Mouse (Mus musculus) MEL (cell line): ENCODE data around the gene Edc3. TPM values are rescaled to one million over a fixed set of nuclear protein-coding genes. Genes with fewer than 3 reads are reported as not detected.

Experiments used
- DNase-seq: peaks from one replicate; pipeline ENCODE4 v3.0.0; 2011; ENCODE audit warnings: low read depth, low spot score
- H3K27ac ChIP-seq: 2 replicates; pipeline ENCODE4 v1.5.1; 2012; ENCODE audit warnings: low read depth, mild to moderate bottlenecking, control low read depth, low read length, moderate library complexity; ENCODE audit not compliant: control insufficient read depth
- H3K27me3 ChIP-seq, 2 experiments: fragments of 150-350 bp in 1 of 2; sonication (generic) in 1 of 2; 2 replicates each; pipeline ENCODE4 v1.6.1; 2012; ENCODE audit warnings: low read length in 2 of 2, mild to moderate bottlenecking in 2 of 2, improper control_type of control experiment in 1 of 2, moderate library complexity in 1 of 2; ENCODE audit not compliant: insufficient read depth in 2 of 2, control insufficient read depth in 1 of 2
- H3K36me3 ChIP-seq, 2 experiments: 2 replicates each; pipeline ENCODE4 v1.6.1; 2012 to 2014; ENCODE audit warnings: low read length in 2 of 2, improper control_type of control experiment in 1 of 2, inconsistent platforms in 1 of 2, mild to moderate bottlenecking in 1 of 2; ENCODE audit not compliant: insufficient read depth in 2 of 2, control insufficient read depth in 1 of 2
- H3K4me1 ChIP-seq, 2 experiments: fragments of 150-350 bp in 1 of 2; sonication (generic) in 1 of 2; 2 replicates each; pipeline ENCODE4 v1.6.1; 2012; ENCODE audit warnings: low read length in 2 of 2, improper control_type of control experiment in 1 of 2, mild to moderate bottlenecking in 1 of 2; ENCODE audit not compliant: insufficient read depth in 2 of 2, control insufficient read depth in 1 of 2
- H3K4me3 ChIP-seq, 2 experiments: fragments of 150-350 bp in 1 of 2; sonication (generic) in 1 of 2; 2 replicates each; pipeline ENCODE4 v1.5.1; 2012; ENCODE audit warnings: low read depth in 2 of 2, low read length in 2 of 2, mild to moderate bottlenecking in 2 of 2, moderate library complexity in 2 of 2, control low read depth in 1 of 2, improper control_type of control experiment in 1 of 2; ENCODE audit not compliant: control insufficient read depth in 1 of 2, insufficient read depth in 1 of 2
- H3K79me2 ChIP-seq: 2 replicates; pipeline ENCODE4 v1.6.1; 2012; ENCODE audit warnings: mild to moderate bottlenecking, low read length, moderate library complexity; ENCODE audit not compliant: control insufficient read depth, poor library complexity, insufficient read depth
- H3K9ac ChIP-seq: 2 replicates; pipeline ENCODE4 v1.6.1; 2012; ENCODE audit warnings: low read depth, mild to moderate bottlenecking, control low read depth, low read length, moderate library complexity; ENCODE audit not compliant: control insufficient read depth, poor library complexity, severe bottlenecking
- H3K9me3 ChIP-seq: fragments of 150-350 bp; sonication (generic); replicated peaks from 2 replicates; pipeline ENCODE4 v1.6.1; 2012; ENCODE audit warnings: mild to moderate bottlenecking, low read length, improper control_type of control experiment, moderate library complexity; ENCODE audit not compliant: insufficient read depth
- CTCF ChIP-seq, 3 experiments: IDR thresholded peaks in 2 of 3; conservative IDR thresholded peaks in 1 of 3; 2 replicates each; pipeline ENCODE4 v1.5.1; 2011 to 2012; ENCODE audit warnings: low read length in 3 of 3, low read depth in 2 of 3, mild to moderate bottlenecking in 2 of 3, improper control_type of control experiment in 1 of 3, inconsistent platforms in 1 of 3, mixed read lengths in 1 of 3, moderate library complexity in 1 of 3; ENCODE audit not compliant: control insufficient read depth in 1 of 3, insufficient read depth in 1 of 3, poor library complexity in 1 of 3, severe bottlenecking in 1 of 3
- E2F4 ChIP-seq: IDR thresholded peaks from 2 replicates; pipeline ENCODE4 v1.6.1; 2011; ENCODE audit warnings: low read depth, low read length, improper control_type of control experiment, borderline replicate concordance
- EP300 ChIP-seq, 2 experiments: IDR thresholded peaks; 2 replicates each; pipeline ENCODE4 v1.6.1; 2011; ENCODE audit warnings: improper control_type of control experiment in 2 of 2, low read length in 2 of 2, low read depth in 1 of 2, mild to moderate bottlenecking in 1 of 2
- GATA1 ChIP-seq: IDR thresholded peaks from 2 replicates; pipeline ENCODE4 v1.6.1; 2011; ENCODE audit warnings: low read depth, low read length, improper control_type of control experiment
- HCFC1 ChIP-seq: IDR thresholded peaks from 2 replicates; pipeline ENCODE4 v1.6.1; 2012; ENCODE audit warnings: low read depth, mild to moderate bottlenecking, inconsistent platforms, low read length, improper control_type of control experiment, moderate library complexity
- JUND ChIP-seq: IDR thresholded peaks from 2 replicates; pipeline ENCODE4 v1.6.1; 2011; ENCODE audit warnings: low read depth, mild to moderate bottlenecking, improper control_type of control experiment, low read length
- KAT2A ChIP-seq: conservative IDR thresholded peaks from 2 replicates; pipeline ENCODE4 v1.6.1; 2012; ENCODE audit warnings: low read depth, low read length, improper control_type of control experiment, inconsistent platforms
- MAX ChIP-seq: IDR thresholded peaks from 2 replicates; pipeline ENCODE4 v1.6.1; 2011; ENCODE audit warnings: low read length, improper control_type of control experiment
- MAZ ChIP-seq: IDR thresholded peaks from 2 replicates; pipeline ENCODE4 v1.6.1; 2012; ENCODE audit warnings: low read depth, mild to moderate bottlenecking, inconsistent platforms, low read length, improper control_type of control experiment
- MXI1 ChIP-seq: IDR thresholded peaks from 2 replicates; pipeline ENCODE4 v1.6.1; 2011; ENCODE audit warnings: mild to moderate bottlenecking, low read depth, low read length, improper control_type of control experiment
- MYB ChIP-seq: IDR thresholded peaks from 2 replicates; pipeline ENCODE4 v1.6.1; 2011; ENCODE audit warnings: mild to moderate bottlenecking, low read depth, low read length, improper control_type of control experiment
- MYC ChIP-seq: IDR thresholded peaks from 2 replicates; pipeline ENCODE4 v1.6.1; 2011; ENCODE audit warnings: low read depth, mild to moderate bottlenecking, low read length, improper control_type of control experiment, moderate library complexity
- NRF1 ChIP-seq: IDR thresholded peaks from 2 replicates; pipeline ENCODE4 v1.6.1; 2014; ENCODE audit warnings: low read depth, mild to moderate bottlenecking, inconsistent platforms, low read length, improper control_type of control experiment, moderate library complexity; ENCODE audit not compliant: poor library complexity, insufficient read depth, severe bottlenecking
- POLR2AphosphoS2 ChIP-seq: IDR thresholded peaks from 2 replicates; pipeline ENCODE4 v1.6.1; 2011; ENCODE audit warnings: low read length, improper control_type of control experiment
- RAD21 ChIP-seq: IDR thresholded peaks from 2 replicates; pipeline ENCODE4 v1.6.1; 2011; ENCODE audit warnings: mild to moderate bottlenecking, low read depth, low read length, improper control_type of control experiment
- RCOR1 ChIP-seq: IDR thresholded peaks from 2 replicates; pipeline ENCODE4 v1.6.1; 2012; ENCODE audit warnings: low read depth, mild to moderate bottlenecking, inconsistent platforms, low read length, improper control_type of control experiment
- SMC3 ChIP-seq: IDR thresholded peaks from 2 replicates; pipeline ENCODE4 v1.6.1; 2011; ENCODE audit warnings: low read depth, low read length, improper control_type of control experiment
- TBP ChIP-seq: IDR thresholded peaks from 2 replicates; pipeline ENCODE4 v1.8.0; 2011; ENCODE audit warnings: low read depth, low read length, improper control_type of control experiment
- UBTF ChIP-seq: IDR thresholded peaks from 2 replicates; pipeline ENCODE4 v1.6.1; 2012; ENCODE audit warnings: low read depth, mild to moderate bottlenecking, inconsistent platforms, low read length, improper control_type of control experiment, moderate library complexity, borderline replicate concordance; ENCODE audit not compliant: insufficient read depth
- USF1 ChIP-seq: IDR thresholded peaks from 2 replicates; pipeline ENCODE4 v1.6.1; 2014; ENCODE audit warnings: low read depth, mild to moderate bottlenecking, inconsistent platforms, low read length, improper control_type of control experiment, moderate library complexity
- USF2 ChIP-seq, 2 experiments: IDR thresholded peaks; 2 replicates each; pipeline ENCODE4 v1.6.1; 2011 to 2012; ENCODE audit warnings: improper control_type of control experiment in 2 of 2, low read length in 2 of 2, borderline replicate concordance in 1 of 2, inconsistent platforms in 1 of 2, low read depth in 1 of 2, mild to moderate bottlenecking in 1 of 2; ENCODE audit not compliant: insufficient read depth in 1 of 2
- ZC3H11A ChIP-seq: IDR thresholded peaks from 2 replicates; pipeline ENCODE4 v1.6.1; 2012; ENCODE audit warnings: low read depth, mild to moderate bottlenecking, inconsistent platforms, low read length, improper control_type of control experiment
- ZMIZ1 ChIP-seq: IDR thresholded peaks from 2 replicates; pipeline ENCODE4 v1.6.1; 2012; ENCODE audit warnings: low read depth, mild to moderate bottlenecking, inconsistent platforms, low read length, improper control_type of control experiment, moderate library complexity
- polyA plus RNA-seq, 2 experiments: library from polyadenylated mRNA; stranded (reverse) in 1 of 2; unstranded in 1 of 2; fragments of >175 nt in 1 of 2; fragments of >200 nt in 1 of 2; gene quantifications; 2 replicates each; pipeline versions ENCODE4 v1.2.1 to v1.2.4; 2012; ENCODE audit warnings: low replicate concordance in 2 of 2, low read depth in 1 of 2; ENCODE audit not compliant: insufficient read length in 2 of 2, insufficient read depth in 1 of 2, missing spikeins in 1 of 2
- total RNA-seq: library from RNA; depleted of rRNA; stranded (reverse); fragments of 300-350 nt; gene quantifications from 2 replicates; pipeline ENCODE4 v1.2.3, GENCODE M21; 2012

Gene Edc3
- total and polyA plus RNA-seq, 3 experiments = 7.2 to 25.7 TPM; not detected in 1

GRCm38 (mm10) chr9:57687751-57688150 lies 20.6 kb upstream of the Edc3 start, which contains the start of gene Cyp1a1:
TSS of gene Cyp1a1 (plus strand) at chr9:57687928.
- Histone ChIP-seq H3K27me3 (peaks cover 6 to 7% of the 10 kb centered on the region in 2 experiments), H3K9me3 (no peaks in the 10 kb centered on the region), H3K27ac (no peak within 1 kb of the TSS), H3K36me3 (no peaks in the 10 kb centered on the region), H3K9ac (no peak within 1 kb of the TSS), H3K4me3 (no peak within 1 kb of the TSS), H3K79me2 (no peaks in the 10 kb centered on the region), H3K4me1 (no peaks in the 10 kb centered on the region)
- no peak for DNase-seq
- no peak for TF ChIP-seq EP300 (IDR thresholded peaks at IDR 0.05; ENCODE audit: low read depth in 1 of 2, low read length in 2 of 2)
- TF ChIP-seq POLR2AphosphoS2 = no peak
- no peak for TF ChIP-seq MAZ
- no peak for TF ChIP-seq MAX
- TF ChIP-seq MYB = no peak
- TF ChIP-seq USF1 = no peak
- TF ChIP-seq UBTF = no peak
- no peak for TF ChIP-seq E2F4
- TF ChIP-seq MYC = no peak
- TF ChIP-seq TBP = no peak
- TF ChIP-seq RAD21 = no peak
- TF ChIP-seq JUND = no peak
- TF ChIP-seq GATA1 = no peak
- no peak for TF ChIP-seq ZMIZ1
- TF ChIP-seq HCFC1 = no peak
- no peak for TF ChIP-seq KAT2A
- TF ChIP-seq USF2 (IDR thresholded peaks at IDR 0.05; ENCODE audit: borderline replicate concordance in 1 of 2, insufficient read depth in 1 of 2, low read depth in 1 of 2, low read length in 2 of 2) = no peak
- no peak for TF ChIP-seq NRF1
- TF ChIP-seq MXI1 = no peak

- H3K4me1 ChIP-seq = no peaks in the 10 kb centered on the region
- H3K36me3 ChIP-seq = no peaks in the 10 kb centered on the region
- H3K79me2 ChIP-seq = no peaks in the 10 kb centered on the region
- no peaks in the 10 kb centered on the region for H3K9me3 ChIP-seq
- no peak overlapping the region for H3K4me3 ChIP-seq
- no peak overlapping the region for H3K27ac ChIP-seq
- H3K9ac ChIP-seq = no peak overlapping the region
- H3K27me3 ChIP-seq = peaks cover 7 to 10% of the 10 kb centered on the region in 2 experiments
- DNase-seq = peak; percentile 68
- TF ChIP-seq SMC3 = peak; percentile 78
- TF ChIP-seq E2F4 = no peak
- peak; percentile 64 for TF ChIP-seq RAD21
- TF ChIP-seq RCOR1 = no peak
- peak; percentile 47 for TF ChIP-seq ZC3H11A
- TF ChIP-seq USF1 = peak; percentile 53; the same call in 1 of the 2 replicates
- peak; percentile 56 to 74 (median 72) for TF ChIP-seq CTCF (IDR thresholded peaks at IDR 0.05 in 2 of 3, conservative IDR thresholded peaks at IDR 0.05 in 1 of 3; ENCODE audit: control insufficient read depth in 1 of 3, insufficient read depth in 1 of 3, low read depth in 2 of 3, low read length in 3 of 3, poor library complexity in 1 of 3, severe bottlenecking in 1 of 3)
Measured at GRCm38 (mm10) chr9:57688158-57688557, 20.2 kb upstream of the Edc3 start.
